Mouse (Mus musculus) effector memory CD4-positive, alpha-beta T cell, adult 7 months (primary cell): ENCODE results near the gene Dclk2. TPM values are rescaled to one million over a fixed set of nuclear protein-coding genes. Genes with fewer than 3 reads are reported as not detected.

Experiments used
- polyA plus RNA-seq: library from polyadenylated mRNA; unstranded; fragments of 100-300 nt; shearing (Covaris generic); gene quantifications from one replicate; pipeline ENCODE4 v1.2.1, GENCODE M21; 2017

Gene Dclk2
- polyA plus RNA-seq: 0.35 TPM

GRCm38 (mm10) chr3:86920343-86921083 lies at the start of gene Dclk2:
Dclk2 (minus strand) TSS chr3:86920852.

Other genes starting within 250 kb of the Dclk2 start
- 62.2 TPM for gene Cd1d1, start 78.6 kb upstream of the Dclk2 start, polyA plus RNA-seq